Mouse (Mus musculus): ENCODE measurements around the gene Cyp2w1. TPM values are rescaled to one million over a fixed set of nuclear protein-coding genes. Genes with fewer than 3 reads are reported as not detected.

Cyp2w1 gene
- polyA plus RNA-seq, 1 experiment: not detected

DNA sequence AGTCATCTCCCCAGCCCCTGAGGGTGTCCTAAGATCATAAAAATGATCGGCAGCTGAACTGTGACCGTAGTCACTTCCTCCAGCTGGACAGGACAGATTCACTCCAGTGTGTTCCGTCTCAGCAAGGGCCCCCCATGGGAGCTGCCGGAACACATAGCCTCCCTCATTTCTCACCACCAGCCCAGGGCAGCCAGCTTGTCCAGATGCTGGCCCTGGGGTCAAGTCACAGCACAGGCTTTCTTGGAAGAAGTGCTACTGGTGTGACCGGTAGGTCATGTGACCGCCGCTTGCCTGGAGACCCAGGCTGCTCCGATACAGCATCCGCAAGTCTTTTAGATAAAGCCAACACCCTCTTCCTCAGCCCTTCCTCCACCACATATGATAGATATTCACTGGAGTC is 38.9 kb upstream of the Cyp2w1 start:
- H3K79me2 ChIP-seq (ENCODE audit: control insufficient read depth, insufficient read depth): no peaks in the 10 kb centered on the region
- H3K36me3 ChIP-seq (ENCODE audit: control insufficient read depth, insufficient read depth): no peaks in the 10 kb centered on the region
- TF ChIP-seq REST (IDR thresholded peaks at IDR 0.05; ENCODE audit: insufficient read depth, insufficient read length): no peak
- TF ChIP-seq MYOD1 (IDR thresholded peaks at IDR 0.05; ENCODE audit: control insufficient read depth in 1 of 3, insufficient read length in 2 of 3, low read depth in 2 of 3): no peak
- no peak for TF ChIP-seq TCF3 (IDR thresholded peaks at IDR 0.05; ENCODE audit: insufficient read length, low read depth)
- TF ChIP-seq E2F4 (IDR thresholded peaks at IDR 0.05; ENCODE audit: insufficient read depth): no peak
- TF ChIP-seq TCF12 (IDR thresholded peaks at IDR 0.05; ENCODE audit: insufficient read depth, poor library complexity, severe bottlenecking): no peak
- no peak for TF ChIP-seq CEBPB (IDR thresholded peaks at IDR 0.05; ENCODE audit: insufficient read depth, poor library complexity, severe bottlenecking)
- TF ChIP-seq POLR2AphosphoS2 (IDR thresholded peaks at IDR 0.05; ENCODE audit: insufficient read length, low read depth): no peak
- TF ChIP-seq MAX (IDR thresholded peaks at IDR 0.05; ENCODE audit: low read depth): no peak
- no peak for TF ChIP-seq SRF (IDR thresholded peaks at IDR 0.05; ENCODE audit: control insufficient read depth, insufficient read length, low read depth)
- TF ChIP-seq USF1 (IDR thresholded peaks at IDR 0.05; ENCODE audit: low read depth): no peak
- TF ChIP-seq POLR2A (IDR thresholded peaks at IDR 0.05; ENCODE audit: insufficient read length, low read depth): no peak
- TF ChIP-seq MYOG (IDR thresholded peaks at IDR 0.05; ENCODE audit: control insufficient read depth in 1 of 3, insufficient read depth in 1 of 3, insufficient read length in 2 of 3, low read depth in 2 of 3): no peak

DNA sequence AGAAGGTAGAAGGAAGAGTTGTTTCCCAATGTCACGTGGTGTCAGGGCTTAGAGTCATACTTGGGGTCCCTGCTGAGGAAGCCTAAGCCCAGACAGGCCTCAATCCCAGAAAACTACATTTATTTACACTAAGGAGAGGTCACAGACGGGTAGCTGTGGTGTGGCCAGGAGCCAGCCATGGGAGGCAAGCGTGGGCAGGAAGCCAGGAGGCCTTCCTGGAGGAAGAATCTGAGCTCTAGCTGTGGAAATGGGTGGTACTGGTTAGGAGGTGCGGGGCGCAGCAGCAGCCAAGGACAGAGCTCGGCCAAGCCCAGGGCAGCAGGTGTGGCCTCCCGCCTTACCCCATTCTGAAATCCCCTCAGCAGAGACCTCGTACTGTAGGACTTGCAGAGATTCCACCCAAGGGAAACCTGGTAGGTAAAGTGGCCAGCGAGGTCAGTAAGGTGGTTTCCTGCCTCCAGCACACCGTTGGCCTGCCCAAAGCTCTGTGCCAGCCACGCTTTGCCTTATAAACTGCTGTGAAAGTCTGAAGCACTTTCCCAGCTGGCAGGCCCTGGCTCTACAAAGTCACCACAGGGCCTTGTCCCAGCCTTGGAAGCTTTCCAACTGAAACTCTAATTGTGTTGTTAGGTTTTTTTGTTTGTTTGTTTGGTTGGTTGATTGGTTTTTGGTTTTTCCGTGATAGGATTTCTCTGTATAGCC is 37.3 kb upstream of the Cyp2w1 start:
- H3K79me2 ChIP-seq (ENCODE audit: control insufficient read depth, insufficient read depth): no peaks in the 10 kb centered on the region
- no peak for TF ChIP-seq MYOG (IDR thresholded peaks at IDR 0.05; ENCODE audit: control insufficient read depth in 1 of 3, insufficient read depth in 1 of 3, insufficient read length in 2 of 3, low read depth in 2 of 3)
- TF ChIP-seq TCF12 (IDR thresholded peaks at IDR 0.05; ENCODE audit: insufficient read depth, poor library complexity, severe bottlenecking): no peak
- TF ChIP-seq REST (IDR thresholded peaks at IDR 0.05; ENCODE audit: insufficient read depth, insufficient read length): no peak
- TF ChIP-seq SRF (IDR thresholded peaks at IDR 0.05; ENCODE audit: control insufficient read depth, insufficient read length, low read depth): no peak
- TF ChIP-seq CEBPB (IDR thresholded peaks at IDR 0.05; ENCODE audit: insufficient read depth, poor library complexity, severe bottlenecking): no peak
- TF ChIP-seq MAX (IDR thresholded peaks at IDR 0.05; ENCODE audit: low read depth): no peak
- TF ChIP-seq POLR2AphosphoS2 (IDR thresholded peaks at IDR 0.05; ENCODE audit: insufficient read length, low read depth): no peak
- no peak for TF ChIP-seq E2F4 (IDR thresholded peaks at IDR 0.05; ENCODE audit: insufficient read depth)
- no peak for TF ChIP-seq MYOD1 (IDR thresholded peaks at IDR 0.05; ENCODE audit: control insufficient read depth in 1 of 3, insufficient read length in 2 of 3, low read depth in 2 of 3)
- TF ChIP-seq POLR2A (IDR thresholded peaks at IDR 0.05; ENCODE audit: insufficient read length, low read depth): no peak
- TF ChIP-seq TCF3 (IDR thresholded peaks at IDR 0.05; ENCODE audit: insufficient read length, low read depth): no peak
- no peak for TF ChIP-seq USF1 (IDR thresholded peaks at IDR 0.05; ENCODE audit: low read depth)
- no peaks in the 10 kb centered on the region for H3K36me3 ChIP-seq (ENCODE audit: control insufficient read depth, insufficient read depth)
- H3K4me2 ChIP-seq (ENCODE audit: low read depth): no peak overlapping the region
- H3K4me3 ChIP-seq: no peak overlapping the region
- peaks cover 20% of the 10 kb centered on the region for H3K27me3 ChIP-seq (ENCODE audit: control insufficient read depth, insufficient read depth, insufficient read length)
- no peak overlapping the region for H3ac ChIP-seq (ENCODE audit: control insufficient read depth, insufficient read length)

More for the DNA sequence above, 38.9 kb upstream of the Cyp2w1 start:
- Histone ChIP-seq H3K4me3 (no peak overlapping the region), H3K4me2 (ENCODE audit: low read depth) (no peak overlapping the region), H3K27me3 (ENCODE audit: control insufficient read depth, insufficient read depth, insufficient read length) (peaks cover 10% of the 10 kb centered on the region), H3ac (ENCODE audit: control insufficient read depth, insufficient read length) (no peak overlapping the region)

DNA sequence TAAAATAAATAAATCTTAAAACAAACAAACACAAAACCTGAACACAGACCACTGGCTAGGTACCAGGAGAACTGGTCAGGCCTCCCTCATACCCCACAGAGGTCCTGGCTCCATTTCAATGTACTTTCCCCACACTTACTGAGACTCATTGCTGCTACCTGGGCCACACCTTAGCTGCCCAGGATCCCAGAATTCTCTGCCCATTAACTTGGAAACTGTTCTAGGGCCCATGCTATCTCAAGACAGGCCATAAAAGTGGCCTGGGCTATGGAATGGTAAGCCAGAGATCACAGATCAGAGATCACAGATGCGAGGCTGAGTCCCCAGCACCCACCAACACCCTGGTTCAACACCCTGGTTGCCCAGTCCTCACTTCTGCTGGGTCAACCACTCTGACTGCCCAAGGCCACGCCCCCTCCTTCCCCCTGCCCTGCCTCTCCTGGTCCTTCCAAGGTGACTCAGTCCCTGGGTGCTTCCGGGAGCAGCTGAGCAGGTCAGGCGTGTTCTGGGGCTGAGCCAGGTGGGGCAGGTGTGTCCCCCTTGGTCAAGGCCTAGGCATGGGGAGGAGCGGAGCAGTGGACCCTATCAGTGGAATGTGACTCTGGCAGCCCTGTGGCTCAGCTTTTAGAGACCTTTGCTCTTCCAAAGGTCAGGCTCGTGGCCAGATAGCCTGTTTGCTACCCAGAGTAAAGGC is 35.3 kb upstream of the Cyp2w1 start:
- Histone ChIP-seq H3K27me3 (ENCODE audit: control insufficient read depth, insufficient read depth, insufficient read length) (peaks cover 30% of the 10 kb centered on the region), H3K4me3 (no peak overlapping the region), H3K36me3 (ENCODE audit: control insufficient read depth, insufficient read depth) (no peaks in the 10 kb centered on the region), H3ac (ENCODE audit: control insufficient read depth, insufficient read length) (no peak overlapping the region), H3K79me2 (ENCODE audit: control insufficient read depth, insufficient read depth) (no peaks in the 10 kb centered on the region), H3K4me2 (ENCODE audit: low read depth) (no peak overlapping the region)
- TF ChIP-seq MAX (IDR thresholded peaks at IDR 0.05; ENCODE audit: low read depth) (no peak), CEBPB (IDR thresholded peaks at IDR 0.05; ENCODE audit: insufficient read depth, poor library complexity, severe bottlenecking) (no peak), MYOG (IDR thresholded peaks at IDR 0.05; ENCODE audit: control insufficient read depth in 1 of 3, insufficient read depth in 1 of 3, insufficient read length in 2 of 3, low read depth in 2 of 3) (no peak), POLR2AphosphoS2 (IDR thresholded peaks at IDR 0.05; ENCODE audit: insufficient read length, low read depth) (no peak), E2F4 (IDR thresholded peaks at IDR 0.05; ENCODE audit: insufficient read depth) (no peak)

DNA sequence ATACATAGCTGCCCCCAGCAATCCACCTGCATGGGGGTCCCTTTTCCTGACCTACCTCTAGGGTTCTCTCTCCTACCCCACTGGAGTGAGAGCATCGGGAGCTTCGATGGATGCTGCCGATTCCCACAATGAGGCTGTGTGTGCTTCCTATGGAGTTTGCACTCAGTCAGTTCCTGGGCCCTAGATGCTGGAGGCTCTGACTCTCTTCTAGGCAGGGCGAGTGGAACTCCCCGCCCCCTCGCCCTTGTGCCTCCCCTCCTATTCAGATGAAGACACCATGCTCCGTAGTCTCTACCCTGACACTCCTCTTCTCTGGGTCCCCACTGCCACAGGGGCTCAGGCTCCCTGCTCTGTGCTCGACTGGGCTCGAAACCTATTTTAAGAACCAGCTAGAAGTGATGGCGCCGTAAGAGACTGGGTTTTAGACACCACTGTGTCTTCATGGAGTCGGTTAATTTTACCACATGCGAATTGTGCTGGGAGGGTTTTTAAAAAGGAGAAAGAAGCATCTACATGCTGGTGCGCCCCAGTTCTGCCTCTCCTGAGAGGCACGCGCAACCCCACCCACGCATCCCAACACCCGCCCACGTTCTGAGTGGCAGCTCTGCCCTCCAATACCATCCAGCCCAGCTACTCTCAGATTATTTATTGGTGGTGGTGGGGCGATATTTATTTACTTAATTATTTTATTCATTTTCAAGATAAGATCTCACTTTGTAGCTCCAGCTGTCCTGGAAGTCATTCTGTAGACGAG is 34.5 kb upstream of the Cyp2w1 start:
- no peak overlapping the region for H3K4me2 ChIP-seq (ENCODE audit: low read depth)
- TF ChIP-seq TCF12 (IDR thresholded peaks at IDR 0.05; ENCODE audit: insufficient read depth, poor library complexity, severe bottlenecking) (no peak), MAX (IDR thresholded peaks at IDR 0.05; ENCODE audit: low read depth) (no peak), USF1 (IDR thresholded peaks at IDR 0.05; ENCODE audit: low read depth) (no peak), TCF3 (IDR thresholded peaks at IDR 0.05; ENCODE audit: insufficient read length, low read depth) (no peak), MYOG (IDR thresholded peaks at IDR 0.05; ENCODE audit: control insufficient read depth in 1 of 3, insufficient read depth in 1 of 3, insufficient read length in 2 of 3, low read depth in 2 of 3) (no peak), E2F4 (IDR thresholded peaks at IDR 0.05; ENCODE audit: insufficient read depth) (no peak), SRF (IDR thresholded peaks at IDR 0.05; ENCODE audit: control insufficient read depth, insufficient read length, low read depth) (no peak), CEBPB (IDR thresholded peaks at IDR 0.05; ENCODE audit: insufficient read depth, poor library complexity, severe bottlenecking) (no peak), POLR2A (IDR thresholded peaks at IDR 0.05; ENCODE audit: insufficient read length, low read depth) (no peak), MYOD1 (IDR thresholded peaks at IDR 0.05; ENCODE audit: control insufficient read depth in 1 of 3, insufficient read length in 2 of 3, low read depth in 2 of 3) (no peak), POLR2AphosphoS2 (IDR thresholded peaks at IDR 0.05; ENCODE audit: insufficient read length, low read depth) (no peak), REST (IDR thresholded peaks at IDR 0.05; ENCODE audit: insufficient read depth, insufficient read length) (no peak)
- H3K27me3 ChIP-seq (ENCODE audit: control insufficient read depth, insufficient read depth, insufficient read length): peaks cover 37% of the 10 kb centered on the region
- H3K79me2 ChIP-seq (ENCODE audit: control insufficient read depth, insufficient read depth): no peaks in the 10 kb centered on the region
- H3ac ChIP-seq (ENCODE audit: control insufficient read depth, insufficient read length): no peak overlapping the region
- H3K36me3 ChIP-seq (ENCODE audit: control insufficient read depth, insufficient read depth): no peaks in the 10 kb centered on the region
- H3K4me3 ChIP-seq: no peak overlapping the region
